Mouse (Mus musculus): ENCODE results near the gene Cog4. TPM values are rescaled to one million over a fixed set of nuclear protein-coding genes. Genes with fewer than 3 reads are reported as not detected.

Cog4 gene
- 59.5 TPM for total RNA-seq (2023)

GRCm38 (mm10) chr8:110846405-110847170 is at the start of gene Cog4, which contains the start of gene Sf3b3:
TSS of gene Cog4 (plus strand) at chr8:110846600.
TSS of gene Sf3b3 (minus strand) at chr8:110846787.

GRCm38 (mm10) chr8:110805669-110806068 is 40.7 kb upstream of the Cog4 start, which contains the start of gene Il34:
TSS of gene Il34 (minus strand) at chr8:110805924.

GRCm38 (mm10) chr8:110901839-110902578 is 55.6 kb downstream of the Cog4 start, which contains the start of gene Fuk:
TSS of gene Fuk (minus strand) at chr8:110902488.

GRCm38 (mm10) chr8:110919341-110920031 is 73.1 kb downstream of the Cog4 start, which contains the start of gene St3gal2:
TSS of gene St3gal2 (plus strand) at chr8:110919922.

Other genes starting within 250 kb of the Cog4 start
- 53.3 TPM for gene Vac14, start 228.0 kb upstream of the Cog4 start, total RNA-seq (2023)
- gene Mtss1l, start 125.1 kb upstream of the Cog4 start, total RNA-seq (2023) = 3.2 TPM
- gene Il34, start 40.7 kb upstream of the Cog4 start, total RNA-seq (2023) = not detected
- gene Sf3b3, start 187 bp downstream of the Cog4 start, total RNA-seq (2023) = 184 TPM
- 9.9 TPM for gene Fuk, start 55.9 kb downstream of the Cog4 start, total RNA-seq (2023)
- 9.8 TPM for gene St3gal2, start 73.3 kb downstream of the Cog4 start, total RNA-seq (2023)
- gene Ddx19a, start 151.2 kb downstream of the Cog4 start, total RNA-seq (2023) = 66.5 TPM
- 20.0 TPM for gene Ddx19b, start 185.2 kb downstream of the Cog4 start, total RNA-seq (2023)
- 57.6 TPM for gene Aars, start 186.5 kb downstream of the Cog4 start, total RNA-seq (2023)
- 13.5 TPM for gene Exosc6, start 209.7 kb downstream of the Cog4 start, total RNA-seq (2023)
- gene Clec18a, start 245.8 kb downstream of the Cog4 start, total RNA-seq (2023) = not detected
- gene Pdpr, start 248.0 kb downstream of the Cog4 start, total RNA-seq (2023) = 23.3 TPM